8 mouse cellular contexts compared by ENCODE assay signal in the genomic region with DNA sequence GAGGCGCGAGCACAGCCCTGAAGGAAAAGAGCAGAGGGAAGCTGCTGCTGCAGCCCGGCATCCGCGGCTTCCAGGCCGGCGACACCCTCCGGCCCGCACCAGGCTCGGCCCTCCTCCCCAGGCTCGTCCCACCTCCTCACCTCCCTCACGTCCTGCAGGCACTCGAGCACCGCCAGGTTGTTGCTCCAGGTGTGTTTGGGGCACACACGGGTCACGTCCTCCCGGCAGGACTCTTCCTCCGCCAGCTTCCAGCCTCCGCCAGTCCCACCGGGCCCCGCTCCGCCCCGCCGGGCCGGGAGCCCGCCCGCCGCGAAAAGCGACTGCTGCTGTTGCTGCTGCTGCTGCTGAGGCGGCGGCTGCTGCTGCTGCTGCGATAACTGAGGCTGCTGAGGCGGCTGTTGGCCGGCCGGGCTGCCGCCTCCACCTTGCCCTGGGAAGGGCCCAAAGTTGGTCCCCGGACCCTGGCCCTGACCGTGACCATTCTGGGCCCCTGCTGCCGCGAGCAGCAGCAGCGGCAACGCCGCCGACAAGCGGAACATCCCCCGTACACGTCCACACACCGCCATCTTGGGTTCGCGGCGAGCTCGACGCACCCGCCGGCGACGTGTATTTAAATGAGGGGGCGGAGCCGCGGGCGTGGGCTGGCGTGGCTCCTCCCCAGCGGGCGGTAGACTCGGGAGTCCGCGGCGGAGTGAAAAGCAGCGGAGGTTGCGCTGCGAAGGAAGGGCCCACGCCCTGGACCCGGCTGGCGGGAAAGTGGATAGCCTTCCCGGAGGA. TPM values are rescaled to one million over a fixed set of nuclear protein-coding genes. Genes with fewer than 3 reads are reported as not detected.
DNase-seq lines count a peak whose midpoint lies in the region; ATAC-seq lines count a peak whose summit lies in the region.

Glg1 (minus strand) TSS at position 586 of the 777 bp plus-strand sequence.

- peak; percentile 98 for DNase-seq in NIH3T3 (ENCODE audit: low read depth)
- DNase-seq in cerebellum, postnatal 10 days = peak; percentile 98
- peak; percentile 82 to 91 for DNase-seq in frontal cortex, postnatal 10 days (ENCODE audit: low spot score in 2 of 2)
- peak; percentile 93 for DNase-seq in layer of hippocampus, postnatal 14 days (ENCODE audit: low spot score in 2 of 2)
- DNase-seq in lung, postnatal 14 days = peak; percentile 96
- peak; percentile 80 for DNase-seq in retina, adult 2 months (ENCODE audit: low read depth, low spot score)
- peak; percentile 94 to 95 for DNase-seq in thymus, postnatal 36 days

- WGBS in hindbrain, embryonic 12.5 days = under 1% methylated on average over 76 of the region's 76 CpGs

- no peaks in the 10 kb centered on the region; the same call in 1 of the 2 replicates for H3K36me3 ChIP-seq in hindbrain, embryonic 12.5 days

- peak within 1 kb of the TSS; percentile 98 for H3K27ac ChIP-seq in hindbrain, embryonic 12.5 days

- peak within 1 kb of the TSS; percentile 78 for H3K4me3 ChIP-seq in hindbrain, embryonic 12.5 days

- H3K9ac ChIP-seq in hindbrain, embryonic 12.5 days = peak within 1 kb of the TSS; percentile 87

- H3K9me3 ChIP-seq in hindbrain, embryonic 12.5 days (replicated peaks) = no peaks in the 10 kb centered on the region

- ATAC-seq in hindbrain, embryonic 12.5 days (ENCODE audit: low FRiP score) = peak; percentile 95

- H3K27me3 ChIP-seq in hindbrain, embryonic 12.5 days = no peaks in the 10 kb centered on the region

- H3K4me2 ChIP-seq in hindbrain, embryonic 12.5 days (replicated peaks) = peak within 1 kb of the TSS; percentile 57

- H3K4me1 ChIP-seq in hindbrain, embryonic 12.5 days = peaks cover 6% of the 10 kb centered on the region

RNA-seq across cellular contexts. Expression of gene Glg1, which starts in this region (rescaled TPM):
- 104 and 109 TPM in 2 replicates for polyA plus RNA-seq in hindbrain, embryonic 12.5 days (2016; fragmentation: Nextera tagmentation; extraction: Ambion mirVana)
- total RNA-seq in layer of hippocampus, postnatal 14 days (2021) = 100 to 1,000 TPM; 129 TPM

Comparison
In these comparisons a context has a peak if more than half of its experiments do, and no peak if none do; other contexts are left out.
1. Peak in every context shown above with its lines: DNase-seq, ATAC-seq, H3K4me3 ChIP-seq and H3K27ac ChIP-seq.